20 mouse cellular contexts compared by ENCODE assay signal in the genomic region with DNA sequence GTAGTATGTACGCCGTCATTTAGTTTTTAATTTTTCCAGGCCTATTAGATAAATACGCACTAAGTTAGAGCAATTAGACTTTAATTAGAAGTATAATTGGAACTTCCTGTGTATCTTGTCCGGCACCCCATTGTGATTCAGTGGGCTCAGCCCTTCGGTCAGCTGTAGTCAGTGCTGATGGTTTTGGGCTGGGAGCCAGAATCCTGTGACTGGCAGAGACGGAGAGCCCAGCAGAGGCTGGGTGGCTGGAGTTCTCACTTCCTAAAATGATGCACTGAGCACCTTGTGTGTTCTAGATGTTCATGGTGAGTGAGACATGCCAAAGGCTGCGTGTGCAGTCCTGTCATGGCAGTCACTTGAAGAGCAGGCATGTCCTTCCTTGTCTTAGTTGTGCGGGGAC. TPM values are rescaled to one million over a fixed set of nuclear protein-coding genes. Genes with fewer than 3 reads are reported as not detected.
DNase-seq lines count a peak whose midpoint lies in the region; ATAC-seq and TF ChIP-seq lines count a peak whose summit lies in the region.
"Had no signal": no experiment of that assay in that cellular context is flagged by ENCODE, and none has a peak within 500 bp of the region (broad histone marks: within the 10 kb centered on the region; RNA-seq: fewer than 3 reads in every experiment).

No protein-coding gene starts in this region.

- H3K9me3 ChIP-seq in kidney, embryonic 14.5 days (ENCODE audit: control insufficient read depth, low read length): no peaks in the 10 kb centered on the region
- H3K9me3 ChIP-seq in stomach, embryonic 16.5 days (replicated peaks; ENCODE audit: control insufficient read depth, low read length): no peaks in the 10 kb centered on the region
- no peaks in the 10 kb centered on the region for H3K9me3 ChIP-seq in stomach, postnatal 0 days (ENCODE audit: control insufficient read depth, low read length)
- H3K9me3 ChIP-seq: embryonic facial prominence, embryonic 10.5 days; limb, embryonic 10.5 days had no signal

- no peaks in the 10 kb centered on the region for H3K79me2 ChIP-seq in myocyte (ENCODE audit: control insufficient read depth, insufficient read depth)

- no peak overlapping the region for H3K27ac ChIP-seq in kidney, embryonic 14.5 days (ENCODE audit: low read depth, low read length)
- peak overlapping the region; percentile 19; the same call in 1 of the 2 replicates for H3K27ac ChIP-seq in stomach, embryonic 16.5 days (ENCODE audit: low read length)
- no peak overlapping the region for H3K27ac ChIP-seq in stomach, postnatal 0 days (replicated peaks)
- H3K27ac ChIP-seq: embryonic facial prominence, embryonic 10.5 days; heart, adult 2 months; hindbrain, embryonic 14.5 days; limb, embryonic 10.5 days; liver, embryonic 14.5 days had no signal

- H3K36me3 ChIP-seq in kidney, embryonic 14.5 days (ENCODE audit: control insufficient read depth, insufficient read depth, low read length): no peaks in the 10 kb centered on the region
- no peaks in the 10 kb centered on the region for H3K36me3 ChIP-seq in stomach, embryonic 16.5 days (ENCODE audit: control insufficient read depth, insufficient read depth, low read length)
- H3K36me3 ChIP-seq in stomach, postnatal 0 days (ENCODE audit: control insufficient read depth, insufficient read depth, low read length): no peaks in the 10 kb centered on the region
- no peaks in the 10 kb centered on the region for H3K36me3 ChIP-seq in myocyte (ENCODE audit: control insufficient read depth, insufficient read depth)
- H3K36me3 ChIP-seq: embryonic facial prominence, embryonic 10.5 days; limb, embryonic 10.5 days had no signal

- no peak overlapping the region for H3K4me2 ChIP-seq in kidney, embryonic 14.5 days (replicated peaks; ENCODE audit: low read depth, low read length)
- H3K4me2 ChIP-seq in stomach, embryonic 16.5 days (ENCODE audit: low read depth, low read length): no peak overlapping the region
- H3K4me2 ChIP-seq in stomach, postnatal 0 days (replicated peaks; ENCODE audit: low read depth): no peak overlapping the region
- H3K4me2 ChIP-seq in myocyte (ENCODE audit: low read depth): peak overlapping the region; percentile 74
- H3K4me2 ChIP-seq: hindbrain, embryonic 14.5 days; midbrain, embryonic 11.5 days had no signal

- DNase-seq in cerebellum, postnatal 10 days: peak; percentile 64 to 75
- no peak for DNase-seq in cerebellum, adult 9-10 months
- peak; percentile 21 for DNase-seq in kidney, postnatal 10 days
- DNase-seq in stomach, postnatal 0 days (ENCODE audit: low spot score): no peak
- DNase-seq in layer of hippocampus, adult 18-20 months (ENCODE audit: low spot score in 2 of 2): no peak
- DNase-seq: adrenal gland, postnatal 10 days; cerebellum, adult 9-11 months; heart, adult 2 months; kidney, postnatal 36 days; layer of hippocampus, postnatal 36 days; lung, postnatal 14 days; thymus, adult 2 months had no signal

- TF ChIP-seq CTCF in stomach, postnatal 0 days (IDR thresholded peaks at IDR 0.05; ENCODE audit: low read depth): no peak

- 90% methylated on average over 8 of the region's 8 CpGs for WGBS in kidney, embryonic 14.5 days
- whole genome bisulfite sequencing in stomach, embryonic 16.5 days: 80% methylated on average over 8 of the region's 8 CpGs
- 71% methylated on average over 8 of the region's 8 CpGs for WGBS in stomach, postnatal 0 days

- TF ChIP-seq EP300 in stomach, postnatal 0 days (optimal IDR thresholded peaks at IDR 0.05): no peak

- no peak overlapping the region for H3K4me3 ChIP-seq in kidney, embryonic 14.5 days (ENCODE audit: low read length)
- no peak overlapping the region for H3K4me3 ChIP-seq in stomach, embryonic 16.5 days (replicated peaks; ENCODE audit: low read length)
- H3K4me3 ChIP-seq in stomach, postnatal 0 days (ENCODE audit: low read depth, low read length): no peak overlapping the region
- no peak overlapping the region for H3K4me3 ChIP-seq in myocyte
- H3K4me3 ChIP-seq: embryonic facial prominence, embryonic 10.5 days; heart, adult 2 months; limb, embryonic 10.5 days had no signal

- H3K4me1 ChIP-seq in kidney, embryonic 14.5 days (ENCODE audit: control insufficient read depth, insufficient read depth, low read length): no peaks in the 10 kb centered on the region
- peaks cover 5% of the 10 kb centered on the region; the same call in 1 of the 2 replicates for H3K4me1 ChIP-seq in stomach, embryonic 16.5 days (ENCODE audit: control insufficient read depth, insufficient read depth, low read length)
- no peaks in the 10 kb centered on the region for H3K4me1 ChIP-seq in stomach, postnatal 0 days (replicated peaks; ENCODE audit: control insufficient read depth, insufficient read depth)
- H3K4me1 ChIP-seq: embryonic facial prominence, embryonic 10.5 days; limb, embryonic 10.5 days had no signal

- no peaks in the 10 kb centered on the region for H3K27me3 ChIP-seq in kidney, embryonic 14.5 days (ENCODE audit: control insufficient read depth, insufficient read depth, low read length)
- H3K27me3 ChIP-seq in stomach, embryonic 16.5 days (ENCODE audit: control insufficient read depth, insufficient read depth, low read length): no peaks in the 10 kb centered on the region
- no peaks in the 10 kb centered on the region for H3K27me3 ChIP-seq in stomach, postnatal 0 days (ENCODE audit: control insufficient read depth, insufficient read depth, low read length)
- no peaks in the 10 kb centered on the region for H3K27me3 ChIP-seq in myocyte (ENCODE audit: control insufficient read depth, insufficient read depth, insufficient read length)

- ATAC-seq in kidney, embryonic 14.5 days (ENCODE audit: low FRiP score, low TSS enrichment): no peak
- ATAC-seq in stomach, embryonic 16.5 days (ENCODE audit: insufficient read depth, low FRiP score): peak; percentile 25; the same call in 1 of the 2 replicates
- ATAC-seq in stomach, postnatal 0 days (ENCODE audit: low FRiP score, low TSS enrichment): no peak

- H3K9ac ChIP-seq in kidney, embryonic 14.5 days (ENCODE audit: low read depth, low read length): no peak overlapping the region
- no peak overlapping the region for H3K9ac ChIP-seq in stomach, embryonic 16.5 days (ENCODE audit: low read length)
- H3K9ac ChIP-seq in stomach, postnatal 0 days (ENCODE audit: low read length): no peak overlapping the region
- H3K9ac ChIP-seq: hindbrain, embryonic 14.5 days; liver, embryonic 14.5 days had no signal

- no peak for TF ChIP-seq POLR2A in myocyte (IDR thresholded peaks at IDR 0.05; ENCODE audit: insufficient read length, low read depth)

- no peak overlapping the region for H3ac ChIP-seq in myocyte (ENCODE audit: control insufficient read depth, insufficient read length)

TF ChIP-seq in myocyte, 11 proteins besides CTCF, POLR2A, EP300 and RAD21:
- TF ChIP-seq MYOD1 (IDR thresholded peaks at IDR 0.05; ENCODE audit: control insufficient read depth in 1 of 3, insufficient read length in 2 of 3, low read depth in 2 of 3) (no peak), SRF (IDR thresholded peaks at IDR 0.05; ENCODE audit: control insufficient read depth, insufficient read length, low read depth) (no peak), E2F4 (IDR thresholded peaks at IDR 0.05; ENCODE audit: insufficient read depth) (no peak), TCF12 (IDR thresholded peaks at IDR 0.05; ENCODE audit: insufficient read depth, poor library complexity, severe bottlenecking) (no peak), POLR2AphosphoS2 (IDR thresholded peaks at IDR 0.05; ENCODE audit: insufficient read length, low read depth) (no peak), MAX (IDR thresholded peaks at IDR 0.05; ENCODE audit: low read depth) (no peak), USF1 (IDR thresholded peaks at IDR 0.05; ENCODE audit: low read depth) (no peak), CEBPB (IDR thresholded peaks at IDR 0.05; ENCODE audit: insufficient read depth, poor library complexity, severe bottlenecking) (no peak), MYOG (IDR thresholded peaks at IDR 0.05; ENCODE audit: control insufficient read depth in 1 of 3, insufficient read depth in 1 of 3, insufficient read length in 2 of 3, low read depth in 2 of 3) (no peak), REST (IDR thresholded peaks at IDR 0.05; ENCODE audit: insufficient read depth, insufficient read length) (no peak), TCF3 (IDR thresholded peaks at IDR 0.05; ENCODE audit: insufficient read length, low read depth) (no peak)
TF ChIP-seq in myocyte: peak in this region for 0.

RNA-seq across cellular contexts. Expression of a gene that starts 28.4 kb away (rescaled TPM):
- polyA plus RNA-seq in kidney, embryonic 14.5 days (2014; fragmentation: Nextera tagmentation; extraction: Ambion mirVana): 0.18 TPM in 1 of 2 replicates, not detected in the other
- polyA plus RNA-seq in stomach, embryonic 16.5 days (2015; fragmentation: Nextera tagmentation; extraction: Ambion mirVana): 4.0 and 6.5 TPM in 2 replicates
- polyA plus RNA-seq in stomach, postnatal 0 days (2015; fragmentation: Nextera tagmentation; extraction: Ambion mirVana): 14.4 and 14.9 TPM in 2 replicates
- 21.9 TPM for polyA plus RNA-seq in myocyte (2012; fragmentation: generic; extraction: Trizol)
- total RNA-seq in layer of hippocampus, adult 18-20 months (2021): under 1 TPM in 1 of 2 experiments, not detected in 1; 0.27 TPM
- total RNA-seq: heart, adult 2 months; layer of hippocampus, postnatal 36 days had no signal
- polyA plus RNA-seq: heart, adult 2 months; limb, embryonic 10.5 days; liver, embryonic 14.5 days; midbrain, embryonic 11.5 days had no signal

RNA-seq across cellular contexts. Expression of a gene that starts 36.6 kb away (rescaled TPM):
- polyA plus RNA-seq in kidney, embryonic 14.5 days (2014; fragmentation: Nextera tagmentation; extraction: Ambion mirVana): not detected in 2 replicates
- polyA plus RNA-seq in stomach, embryonic 16.5 days (2015; fragmentation: Nextera tagmentation; extraction: Ambion mirVana): 0.43 and 0.80 TPM in 2 replicates
- polyA plus RNA-seq in stomach, postnatal 0 days (2015; fragmentation: Nextera tagmentation; extraction: Ambion mirVana): 3.2 and 3.3 TPM in 2 replicates
- polyA plus RNA-seq in myocyte (2012; fragmentation: generic; extraction: Trizol): 1.6 TPM
- total RNA-seq in layer of hippocampus, adult 18-20 months (2021): not detected
- total RNA-seq: layer of hippocampus, postnatal 36 days had no signal
- polyA plus RNA-seq: embryonic facial prominence, embryonic 10.5 days; hindbrain, embryonic 14.5 days; limb, embryonic 10.5 days; midbrain, embryonic 11.5 days had no signal

Comparison
In these comparisons a context has a peak if more than half of its experiments do, and no peak if none do; other contexts are left out.
1. DNase-seq: peak in cerebellum, postnatal 10 days (2 of 2) and kidney, postnatal 10 days (single experiment); none in cerebellum, adult 9-10 months (single experiment), stomach, postnatal 0 days (single experiment) and layer of hippocampus, adult 18-20 months (0 of 2).